Mouse (Mus musculus) CH12F3 (cell line): Measurements from ENCODE around the gene Cpsf4.
"Not testable (repeated sequence)": the region's sequence is repeated elsewhere in the genome, so short reads cannot be mapped to it uniquely, and the experiment has no call there.

Experiments used
- in situ Hi-C: fragments of 300-500 bp; cut with MboI; formaldehyde crosslinking; loops from 2 replicates; pipeline ENCODE4 v1.14.3; 2020; ENCODE audit warnings: low sequenced_read_pairs

Cpsf4 gene

GRCm38 (mm10) chr5:145166536-145167305 lies at the start of gene Cpsf4, which contains the start of gene Ptcd1:
TSS of gene Cpsf4 (plus strand) at chr5:145167213.
TSS of gene Ptcd1 (minus strand) at chr5:145167108.
- in situ Hi-C loops: no loop called here

GRCm38 (mm10) chr5:145118005-145118404 lies 49.0 kb upstream of the Cpsf4 start:
- in situ Hi-C loops: no loop called here

GRCm38 (mm10) chr5:145118461-145118860 lies 48.6 kb upstream of the Cpsf4 start:
- in situ Hi-C loops: no loop called here

- in situ Hi-C loops: no loop called here
Observed at GRCm38 (mm10) chr5:145119385-145119784, 47.6 kb upstream of the Cpsf4 start.

GRCm38 (mm10) chr5:145120921-145121320 lies 46.1 kb upstream of the Cpsf4 start:
- in situ Hi-C loops: no loop called here

- in situ Hi-C loops: no loop called here
Observed at GRCm38 (mm10) chr5:145123396-145123795, 43.6 kb upstream of the Cpsf4 start.

GRCm38 (mm10) chr5:145126580-145126979 lies 40.4 kb upstream of the Cpsf4 start:
- in situ Hi-C loops: no loop called here

- in situ Hi-C loops: no loop called here
Observed at GRCm38 (mm10) chr5:145129124-145129523, 37.9 kb upstream of the Cpsf4 start.

GRCm38 (mm10) chr5:145129773-145130172 lies 37.2 kb upstream of the Cpsf4 start:
- in situ Hi-C loops: not testable (repeated sequence)

GRCm38 (mm10) chr5:145130191-145130590 lies 36.8 kb upstream of the Cpsf4 start:
- in situ Hi-C loops: no loop called here

GRCm38 (mm10) chr5:145130995-145131394 lies 36.0 kb upstream of the Cpsf4 start:
- in situ Hi-C loops: no loop called here

GRCm38 (mm10) chr5:145133275-145133674 lies 33.7 kb upstream of the Cpsf4 start:
- in situ Hi-C loops: not testable (repeated sequence)

- in situ Hi-C loops: no loop called here
Observed at GRCm38 (mm10) chr5:145138836-145139235, 28.2 kb upstream of the Cpsf4 start.

GRCm38 (mm10) chr5:145139571-145140519 lies 27.2 kb upstream of the Cpsf4 start, which contains the start of the genes Pdap1 and Bud31:
TSS of gene Pdap1 (minus strand) at chr5:145140238.
TSS of gene Bud31 (plus strand) at chr5:145140362.
- in situ Hi-C loops: no loop called here

GRCm38 (mm10) chr5:145140611-145141010 lies 26.4 kb upstream of the Cpsf4 start:
- in situ Hi-C loops: no loop called here

GRCm38 (mm10) chr5:145147748-145148147 lies 19.3 kb upstream of the Cpsf4 start:
- in situ Hi-C loops: no loop called here

- in situ Hi-C loops: no loop called here
Observed at GRCm38 (mm10) chr5:145149294-145149693, 17.7 kb upstream of the Cpsf4 start.

- in situ Hi-C loops: no loop called here
Observed at GRCm38 (mm10) chr5:145152690-145153089, 14.3 kb upstream of the Cpsf4 start.

- in situ Hi-C loops: no loop called here
Observed at GRCm38 (mm10) chr5:145161361-145161760, 5.7 kb upstream of the Cpsf4 start.

GRCm38 (mm10) chr5:145164710-145165109 lies 2.3 kb upstream of the Cpsf4 start:
- in situ Hi-C loops: no loop called here

GRCm38 (mm10) chr5:145165184-145165583 lies 1.8 kb upstream of the Cpsf4 start:
- in situ Hi-C loops: no loop called here

GRCm38 (mm10) chr5:145167306-145167661 lies 271 bp downstream of the Cpsf4 start:
- in situ Hi-C loops: no loop called here
